Mouse (Mus musculus): ENCODE results near the gene Sin3a.

Sin3a gene

DNA sequence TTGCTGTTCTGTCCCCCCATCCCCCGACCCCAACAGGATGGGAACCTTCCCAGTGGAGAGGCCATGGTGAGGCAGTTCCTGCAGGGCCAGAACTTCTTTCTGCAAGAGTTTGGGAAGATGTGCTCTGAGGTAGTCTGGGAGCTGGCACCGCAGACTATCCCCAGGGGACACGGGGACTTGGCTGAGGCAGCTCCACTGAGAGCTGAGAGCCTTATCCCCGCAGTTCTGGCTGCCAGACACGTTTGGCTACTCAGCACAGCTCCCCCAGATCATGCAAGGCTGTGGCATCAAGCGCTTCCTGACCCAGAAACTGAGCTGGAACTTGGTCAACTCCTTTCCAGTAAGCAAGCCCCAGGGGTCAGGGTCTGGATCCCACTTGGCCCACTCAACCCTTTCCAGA, 65.4 kb downstream of the Sin3a start:
- no peak for DNase-seq (ENCODE audit: extremely low spot score, low read depth, low spot score)

DNA sequence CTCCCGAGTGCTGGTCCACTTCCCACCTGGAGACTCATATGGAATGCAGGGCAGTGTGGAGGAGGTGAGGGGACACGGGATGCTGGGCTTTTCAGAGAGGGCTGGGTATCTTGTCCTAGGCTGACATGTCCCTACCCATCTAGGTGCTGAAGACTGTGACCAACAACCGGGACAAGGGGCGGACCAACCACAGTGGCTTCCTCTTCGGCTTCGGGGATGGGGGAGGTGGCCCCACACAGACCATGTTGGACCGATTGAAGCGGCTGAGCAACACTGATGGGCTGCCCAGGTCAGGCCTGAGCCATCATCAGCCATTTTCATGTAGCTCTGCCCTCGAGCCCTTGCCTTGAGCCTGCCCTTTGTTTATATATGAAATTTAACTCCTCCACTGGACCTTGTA, 65.9 kb downstream of the Sin3a start:
- DNase-seq (ENCODE audit: extremely low spot score, low read depth, low spot score): no peak

DNA sequence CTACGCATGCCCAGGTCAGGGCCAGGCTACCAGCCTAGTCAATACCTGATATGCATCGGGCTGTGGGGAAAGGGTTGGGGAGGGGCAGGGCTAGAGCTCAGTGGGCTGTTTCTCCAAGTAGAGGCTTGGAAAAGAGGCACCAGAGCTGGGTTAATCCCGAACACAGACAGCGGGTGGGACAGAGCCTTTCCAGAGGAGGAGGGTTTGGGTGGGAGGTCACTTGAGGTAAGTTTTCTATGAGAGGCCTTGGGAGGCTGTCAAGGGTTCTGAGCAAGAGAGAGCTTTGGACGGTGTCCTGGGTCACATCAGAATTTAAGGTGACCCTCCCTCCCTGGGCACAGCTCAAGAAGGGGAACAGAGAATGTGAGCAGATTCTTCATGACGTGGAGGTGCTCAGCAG, 66.7 kb downstream of the Sin3a start:
- no peak for DNase-seq (ENCODE audit: extremely low spot score, low read depth, low spot score)

DNA sequence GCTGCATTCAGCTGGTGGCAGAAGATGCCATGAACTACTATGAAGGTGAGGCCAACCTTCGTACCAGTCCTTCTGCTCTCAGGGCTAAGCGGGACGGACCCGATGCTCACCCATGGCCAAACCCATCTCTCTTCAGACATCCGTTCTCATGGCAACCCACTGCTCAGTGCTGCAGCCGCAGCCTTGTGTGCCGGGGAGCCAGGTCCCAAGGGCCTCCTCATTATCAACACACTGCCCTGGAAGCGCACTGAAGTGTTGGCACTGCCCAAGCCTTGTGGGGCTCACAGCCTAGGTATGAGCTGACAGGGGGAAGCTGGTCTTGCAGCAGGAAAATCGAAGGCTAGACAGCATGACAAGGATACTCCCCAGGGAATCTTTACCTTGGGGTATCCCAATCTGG, 67.3 kb downstream of the Sin3a start:
- no peak for DNase-seq (ENCODE audit: extremely low spot score, low read depth, low spot score)

DNA sequence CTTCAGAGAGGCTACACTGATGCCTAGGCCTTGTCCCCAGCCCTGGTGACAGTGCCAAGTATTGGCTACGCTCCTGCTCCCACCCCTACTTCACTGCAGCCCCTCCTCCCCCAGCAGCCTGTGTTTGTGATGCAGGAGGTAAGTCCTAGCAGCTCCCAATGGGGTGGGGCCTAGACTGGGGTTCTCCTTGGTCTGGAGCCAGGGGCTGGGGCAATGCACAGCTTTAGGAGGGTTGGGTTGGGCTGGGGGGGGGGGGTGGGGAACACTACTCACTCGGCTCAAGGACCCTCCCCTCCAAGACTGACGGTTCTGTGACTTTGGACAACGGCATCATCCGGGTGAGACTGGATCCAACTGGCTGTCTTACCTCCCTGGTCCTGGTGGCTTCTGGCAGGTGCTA, 67.7 kb downstream of the Sin3a start:
- no peak for DNase-seq (ENCODE audit: extremely low spot score, low read depth, low spot score)

DNA sequence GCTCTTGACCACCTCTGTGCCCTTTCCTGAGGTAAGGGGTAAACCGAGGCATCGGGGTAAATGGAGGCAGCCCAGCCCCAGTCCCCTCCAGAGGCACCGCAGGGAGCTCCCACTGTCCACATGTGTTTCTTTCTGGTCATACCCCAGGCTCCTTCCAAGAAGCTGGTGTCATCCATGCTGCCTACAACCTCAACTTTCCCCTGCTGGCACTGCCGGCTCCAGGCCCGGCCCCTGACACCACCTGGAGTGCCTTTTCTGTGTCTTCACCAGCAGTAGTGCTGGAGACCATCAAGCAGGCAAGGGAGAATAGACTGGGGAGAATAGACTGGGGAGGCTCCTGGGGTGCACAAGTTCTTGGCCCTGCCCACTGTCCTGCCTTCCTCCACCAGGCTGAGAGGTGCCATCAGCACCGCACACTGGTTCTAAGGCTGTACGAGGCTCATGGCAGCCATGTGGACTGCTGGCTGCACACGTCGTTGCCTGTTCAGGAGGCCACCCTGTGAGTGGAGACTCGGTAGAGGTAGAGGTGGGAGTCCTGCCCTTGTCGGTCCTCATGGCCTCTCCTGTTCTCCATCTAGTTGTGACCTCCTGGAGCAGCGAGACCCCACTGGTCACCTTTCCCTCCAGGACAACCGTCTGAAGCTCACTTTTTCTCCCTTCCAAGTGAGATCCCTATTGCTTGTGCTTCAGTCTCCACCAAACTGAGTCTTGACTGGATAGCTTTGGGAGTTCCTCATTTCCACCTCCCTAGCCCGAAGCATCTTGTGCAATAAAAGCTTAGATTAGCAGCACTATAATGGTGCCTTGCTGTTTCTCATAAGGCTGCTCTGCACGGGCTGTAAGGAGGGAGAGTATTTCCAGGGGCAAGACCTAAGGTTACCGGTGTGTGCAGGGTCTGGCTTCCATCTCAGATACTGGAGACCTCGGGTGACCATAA, 69.8 kb downstream of the Sin3a start:
- DNase-seq (ENCODE audit: extremely low spot score, low read depth, low spot score): no peak

DNA sequence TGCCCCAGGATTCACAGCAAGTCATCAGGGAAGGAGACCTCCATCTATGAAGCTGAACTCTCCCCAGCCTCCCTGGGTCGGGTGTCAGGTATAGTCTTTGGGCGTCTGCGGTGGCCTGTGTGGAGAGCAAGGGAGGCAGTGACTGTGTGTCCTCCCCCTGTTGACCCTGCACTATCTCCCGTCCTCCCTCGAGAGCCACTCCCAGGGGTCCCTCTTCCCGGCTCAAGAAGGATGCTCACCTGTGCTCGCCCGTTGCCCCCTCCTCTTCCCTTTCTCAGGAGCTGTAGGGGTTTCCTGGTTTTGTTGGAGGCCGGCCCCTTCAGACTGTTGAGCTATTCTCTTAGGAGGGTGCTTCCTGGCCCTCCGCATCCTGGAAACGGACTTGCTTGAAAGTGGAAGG, 71.4 kb downstream of the Sin3a start:
- DNase-seq (ENCODE audit: extremely low spot score, low read depth, low spot score): no peak

DNA sequence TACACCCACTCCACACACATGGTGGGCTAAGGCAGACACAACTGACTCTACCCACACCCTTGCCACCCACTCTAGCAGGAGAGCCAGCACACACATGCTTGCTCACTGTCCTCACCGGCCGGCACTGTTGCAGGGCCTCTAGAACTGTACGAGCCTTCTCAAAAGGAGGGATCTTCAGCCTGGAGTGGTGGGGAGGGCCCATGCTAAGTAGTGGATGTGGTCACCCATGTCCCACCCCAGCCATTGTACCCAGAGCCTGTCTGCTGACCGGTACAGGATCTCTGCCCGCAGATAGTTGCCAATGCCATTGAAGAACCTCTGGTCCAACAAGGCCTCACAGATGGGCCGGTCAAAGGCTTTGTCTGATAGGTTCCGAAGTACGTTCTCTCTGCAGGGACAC, 73.0 kb downstream of the Sin3a start:
- no peak for DNase-seq (ENCODE audit: extremely low spot score, low read depth, low spot score)

DNA sequence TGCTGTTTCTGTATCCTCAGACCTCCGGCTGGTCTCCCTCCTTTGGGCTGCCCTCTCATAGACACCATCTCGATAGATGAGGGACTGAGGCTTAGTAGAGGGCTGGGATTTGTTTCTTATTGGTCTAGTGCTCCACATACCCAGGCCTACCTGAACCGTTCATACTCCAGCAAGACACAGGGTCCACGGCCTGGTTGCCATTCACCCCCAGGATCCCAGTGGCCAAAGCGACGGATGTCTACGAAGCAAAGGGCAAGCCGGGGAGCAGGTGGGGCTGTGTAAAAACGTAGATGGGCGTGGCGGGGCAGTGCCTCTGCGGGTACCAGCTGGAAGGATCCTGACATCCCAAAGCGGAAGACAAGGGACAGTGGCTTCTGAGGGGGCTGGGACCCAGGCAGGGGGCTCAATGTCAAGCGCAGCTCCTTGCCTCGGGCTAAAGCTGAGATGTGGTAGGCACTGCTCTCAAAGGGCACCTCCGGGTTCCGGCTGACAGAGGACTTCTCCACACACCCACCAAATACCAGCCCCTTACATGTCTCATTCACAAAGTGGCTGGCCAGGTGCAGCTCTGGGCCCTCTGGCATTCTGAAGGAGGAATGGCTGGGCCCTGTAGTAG, 74.7 kb downstream of the Sin3a start:
- no peak for DNase-seq (ENCODE audit: extremely low spot score, low read depth, low spot score)

DNA sequence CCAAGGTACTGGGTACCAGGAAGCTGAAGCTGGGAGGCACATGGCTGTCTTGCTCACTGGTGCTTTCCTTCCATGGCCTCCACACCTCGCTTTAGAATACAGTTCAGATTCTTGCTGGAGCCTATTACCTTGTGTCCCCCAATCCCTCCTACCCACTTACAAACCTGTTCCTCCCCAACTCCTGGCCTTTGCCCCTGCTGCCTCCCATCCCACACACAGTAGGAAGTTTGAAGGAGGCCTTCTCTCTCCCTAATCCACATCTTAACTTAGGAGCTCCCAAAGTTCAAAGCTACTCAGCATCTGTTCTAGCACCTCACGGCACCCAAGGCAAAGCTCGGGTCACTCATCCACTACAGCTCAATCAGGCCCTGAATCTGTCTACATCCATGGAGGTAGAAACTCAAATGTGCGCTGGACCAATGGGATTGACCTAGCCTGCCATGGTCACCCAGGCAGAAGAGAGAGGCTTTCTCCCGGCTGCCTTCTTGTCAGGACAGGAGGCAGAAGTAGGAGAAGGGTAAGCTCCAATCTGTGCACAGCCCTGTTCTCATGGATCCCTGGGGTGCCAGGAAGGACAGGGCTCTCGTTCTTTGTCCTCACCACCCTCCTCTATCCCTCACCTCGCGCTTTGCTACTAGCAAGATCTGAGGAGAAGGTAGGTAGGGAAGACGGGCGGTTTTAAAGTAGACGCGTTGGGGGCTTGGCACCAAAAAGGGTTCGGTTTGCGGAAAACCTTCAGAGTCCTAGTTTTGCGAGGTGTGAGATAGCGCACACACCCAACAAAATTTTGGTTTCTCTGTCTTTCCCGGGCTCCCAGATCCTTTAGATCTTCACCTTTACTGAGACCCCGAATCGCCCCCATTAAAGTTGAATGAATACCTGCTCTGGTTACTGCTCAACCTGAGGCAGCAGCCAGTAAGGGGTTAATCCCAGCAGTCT, 75.6 kb downstream of the Sin3a start:
- DNase-seq (ENCODE audit: extremely low spot score, low read depth, low spot score): no peak

DNA sequence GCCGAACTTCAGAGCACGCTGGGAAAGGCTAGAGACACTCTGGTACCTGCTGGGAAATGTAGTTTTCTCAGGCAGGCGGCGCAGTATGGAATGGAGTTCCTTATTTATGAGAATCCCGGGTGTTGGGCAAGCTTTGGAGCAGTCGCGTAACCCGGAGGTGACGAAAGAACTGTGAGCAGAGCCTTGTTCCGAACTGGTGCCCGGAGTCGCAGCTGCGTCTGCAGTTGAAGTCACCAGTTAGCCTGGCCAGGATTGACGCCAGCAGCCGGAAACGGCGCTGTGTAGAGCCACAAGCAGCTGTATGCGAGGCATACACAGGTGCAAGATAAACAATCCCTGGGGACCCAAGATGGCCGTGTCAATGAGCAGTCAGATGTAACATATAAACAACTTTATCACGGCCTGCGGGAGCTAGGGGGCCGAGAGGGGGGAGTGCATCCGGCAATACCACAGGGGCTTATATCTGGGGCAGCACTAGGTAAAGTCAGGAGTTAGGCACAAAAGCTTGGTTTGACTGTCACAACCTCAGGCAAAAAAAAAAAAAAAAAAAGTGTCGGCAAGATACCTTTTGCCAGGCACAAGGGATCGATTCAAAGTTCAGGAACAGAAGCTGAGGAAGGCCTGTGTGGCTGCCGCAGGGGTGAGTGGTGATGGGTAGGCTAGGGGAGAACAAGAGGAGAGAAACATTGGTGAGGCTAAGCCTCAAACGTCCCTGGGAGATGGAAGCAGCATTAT, 76.5 kb downstream of the Sin3a start, which contains the start of gene Neil1:
Gene Neil1 (minus strand): TSS at position 162 of the 735 bp plus-strand sequence.
- DNase-seq (ENCODE audit: extremely low spot score, low read depth, low spot score): peak; percentile 80

DNA sequence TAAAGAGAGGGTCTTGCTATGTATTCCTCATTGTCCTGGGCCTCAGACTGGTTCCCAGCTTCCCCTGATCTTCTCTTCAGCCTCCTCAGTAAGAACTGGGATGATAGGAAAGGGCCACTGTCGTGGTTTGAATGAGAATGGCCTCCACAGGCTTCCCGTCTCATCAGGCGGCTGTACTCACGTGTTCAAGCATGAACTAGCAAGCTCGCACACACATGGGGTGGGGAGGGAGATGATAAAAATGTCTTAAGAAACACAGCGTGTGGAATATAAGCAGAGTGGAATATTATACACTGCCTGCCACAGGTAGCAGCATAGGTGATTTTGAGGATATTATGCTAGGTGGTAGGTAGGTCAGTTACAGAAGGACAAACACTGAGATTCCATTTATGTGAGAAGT, 77.2 kb downstream of the Sin3a start:
- DNase-seq (ENCODE audit: extremely low spot score, low read depth, low spot score): no peak

DNA sequence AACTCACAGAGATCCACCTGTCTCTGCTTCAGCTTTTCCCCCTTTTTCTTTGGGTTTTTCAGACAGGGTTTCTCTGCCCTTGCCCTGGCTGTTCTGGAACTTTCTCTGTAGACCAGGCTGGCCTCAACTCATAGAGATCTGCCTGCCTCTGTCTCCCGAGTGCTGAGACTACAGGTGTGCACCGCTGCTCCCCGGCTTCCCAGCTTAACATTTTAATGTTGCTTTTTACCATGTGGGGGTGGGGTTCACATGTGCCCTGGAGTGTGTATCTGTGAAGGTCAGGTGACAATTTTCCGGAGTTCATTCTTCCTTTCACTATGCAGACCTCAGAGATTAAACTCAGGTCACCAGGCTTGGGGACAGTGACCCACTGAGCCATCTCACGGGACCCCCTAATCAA, 78.4 kb downstream of the Sin3a start:
- DNase-seq (ENCODE audit: extremely low spot score, low read depth, low spot score): no peak

DNA sequence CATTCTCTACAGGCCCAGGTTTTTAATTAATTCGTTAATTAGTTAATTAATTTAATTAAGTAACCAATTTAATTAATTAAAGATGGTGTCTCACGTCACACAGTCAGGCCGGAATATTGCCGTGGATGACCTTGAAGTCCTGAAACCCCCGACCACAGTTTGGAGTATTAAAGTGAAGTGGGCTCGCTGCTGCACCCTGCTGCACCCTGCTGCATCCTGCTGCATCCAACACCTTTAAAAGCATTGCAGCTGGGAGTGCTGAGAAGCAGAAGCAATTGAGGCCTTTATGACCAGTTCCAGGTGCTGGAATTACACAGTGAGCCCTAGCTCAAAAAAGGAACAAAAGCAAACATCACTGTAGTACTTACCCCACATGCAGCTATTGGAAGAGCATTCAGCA, 80.5 kb downstream of the Sin3a start:
- no peak for DNase-seq (ENCODE audit: extremely low spot score, low read depth, low spot score)

DNA sequence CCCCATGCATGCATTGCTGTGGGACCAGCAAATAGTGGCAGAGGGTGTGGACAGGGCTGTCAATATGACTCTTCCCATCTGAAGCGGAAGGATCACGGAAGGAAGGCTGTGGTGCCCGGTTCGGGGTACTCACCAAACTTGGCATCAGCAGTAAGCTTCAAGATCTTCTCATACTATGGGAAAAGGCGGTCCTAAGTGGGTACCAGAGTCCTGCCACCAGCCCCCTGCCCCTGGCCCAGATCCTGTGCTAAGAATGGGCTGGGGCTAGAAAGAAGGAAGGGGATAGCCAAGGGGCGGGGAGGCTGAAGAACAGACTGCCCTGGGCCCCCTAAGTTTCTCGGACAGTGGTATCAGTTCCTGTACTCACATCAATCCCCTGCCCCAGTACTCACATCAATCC, 84.5 kb downstream of the Sin3a start:
- no peak for DNase-seq (ENCODE audit: extremely low spot score, low read depth, low spot score)

DNA sequence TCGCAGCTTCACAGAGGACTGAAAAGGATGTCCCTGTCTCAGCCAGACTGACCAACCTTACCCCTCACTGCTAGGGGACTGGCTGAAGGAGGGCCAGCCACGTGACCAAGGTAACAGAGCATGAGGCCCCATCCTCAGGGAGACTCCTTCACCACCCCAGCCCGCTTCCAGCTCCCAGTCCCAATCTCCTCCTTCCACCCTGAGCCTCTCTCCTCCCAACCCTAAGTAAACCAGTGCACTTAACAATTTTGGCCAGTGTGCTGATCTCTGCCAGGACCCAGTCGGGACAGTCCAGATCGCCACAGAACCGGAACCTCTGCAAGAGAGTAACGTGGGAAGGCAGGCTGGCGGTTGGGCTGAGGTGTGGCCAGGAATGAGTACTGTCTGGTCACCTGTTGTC, 85.0 kb downstream of the Sin3a start:
- no peak for DNase-seq (ENCODE audit: extremely low spot score, low read depth, low spot score)

DNA sequence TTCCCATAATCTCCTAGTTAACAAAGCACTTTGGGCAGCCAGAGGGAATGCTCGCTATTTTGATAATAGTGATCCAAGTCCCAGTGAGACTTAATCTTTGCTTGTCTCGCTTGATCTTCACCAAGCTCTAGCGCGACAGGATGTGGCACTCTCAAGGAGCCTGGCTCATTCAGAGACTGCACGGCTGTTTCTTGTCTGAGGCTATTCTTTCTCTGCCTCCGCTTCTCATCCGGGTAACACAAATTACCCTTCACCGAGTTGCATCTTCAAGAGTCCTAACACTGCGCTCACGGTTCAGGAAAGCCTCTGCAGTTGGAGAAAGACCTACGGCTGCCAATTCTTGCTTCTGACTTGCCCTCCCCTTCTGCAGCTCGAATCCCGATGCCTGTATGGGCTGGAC, 85.7 kb downstream of the Sin3a start:
- DNase-seq (ENCODE audit: extremely low spot score, low read depth, low spot score): no peak

DNA sequence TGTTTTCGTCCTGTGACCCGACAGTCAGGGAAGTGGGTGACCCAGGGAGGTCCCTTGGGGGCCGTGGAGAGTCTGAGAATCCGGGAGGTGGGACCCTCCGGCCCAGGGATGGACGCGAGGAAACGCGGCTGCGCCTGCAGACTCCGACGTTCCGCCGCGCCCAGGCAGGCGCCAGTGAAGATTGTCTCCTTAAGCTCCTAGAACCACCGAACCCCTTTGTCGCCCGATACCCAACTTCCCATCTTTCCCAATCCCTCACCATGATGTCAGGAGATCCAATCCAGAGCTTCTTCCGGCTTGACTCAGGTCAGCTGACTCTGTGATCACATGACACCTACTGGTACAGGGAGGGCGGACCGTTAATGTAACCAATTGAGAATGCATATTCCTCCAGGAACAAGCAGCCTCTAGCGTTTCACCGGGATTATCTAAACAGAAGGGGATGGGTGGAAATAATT, 86.2 kb downstream of the Sin3a start, which contains the start of gene Commd4:
Gene Commd4 (minus strand): TSS at position 319 of the 458 bp plus-strand sequence.
- DNase-seq (ENCODE audit: extremely low spot score, low read depth, low spot score): peak; percentile 93

DNA sequence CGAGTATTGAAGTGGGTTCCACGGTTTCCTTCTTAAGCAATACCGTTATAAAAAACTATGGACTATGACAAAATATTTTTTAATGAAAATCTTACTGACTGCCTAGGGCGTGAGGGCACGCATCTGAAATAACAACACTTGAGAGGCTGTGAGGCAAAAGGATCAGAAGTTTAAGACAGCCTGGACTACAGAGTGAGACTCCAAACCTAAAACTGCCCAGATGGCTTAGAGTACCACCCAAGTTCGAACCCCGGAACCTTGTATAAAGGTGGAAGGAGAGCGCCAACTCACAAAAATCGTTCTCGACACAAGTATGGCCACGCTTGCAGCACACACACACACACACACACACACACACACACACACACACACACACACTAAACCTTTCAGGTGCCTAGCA, 86.7 kb downstream of the Sin3a start:
- DNase-seq (ENCODE audit: extremely low spot score, low read depth, low spot score): no peak

DNA sequence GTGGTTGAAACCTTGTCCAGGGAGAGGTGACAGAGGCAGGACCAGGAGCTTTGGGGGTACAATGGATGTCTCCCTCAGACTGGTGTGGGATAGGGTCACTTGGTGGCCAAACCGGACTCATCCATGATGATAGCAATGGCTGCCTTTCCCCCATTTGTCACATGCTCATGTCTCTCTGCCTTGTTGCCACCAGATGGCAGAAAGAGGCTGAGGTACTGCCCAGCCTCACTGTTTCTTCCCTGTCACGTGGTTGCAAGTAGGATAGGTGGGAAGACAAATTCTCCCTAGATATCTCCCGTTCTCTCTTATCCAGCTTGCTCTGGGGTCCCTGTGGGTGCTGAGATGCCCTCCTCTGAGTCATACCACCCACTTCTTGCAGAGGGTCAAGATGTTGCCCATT, 90.7 kb downstream of the Sin3a start:
- no peak for DNase-seq (ENCODE audit: extremely low spot score, low read depth, low spot score)

DNA sequence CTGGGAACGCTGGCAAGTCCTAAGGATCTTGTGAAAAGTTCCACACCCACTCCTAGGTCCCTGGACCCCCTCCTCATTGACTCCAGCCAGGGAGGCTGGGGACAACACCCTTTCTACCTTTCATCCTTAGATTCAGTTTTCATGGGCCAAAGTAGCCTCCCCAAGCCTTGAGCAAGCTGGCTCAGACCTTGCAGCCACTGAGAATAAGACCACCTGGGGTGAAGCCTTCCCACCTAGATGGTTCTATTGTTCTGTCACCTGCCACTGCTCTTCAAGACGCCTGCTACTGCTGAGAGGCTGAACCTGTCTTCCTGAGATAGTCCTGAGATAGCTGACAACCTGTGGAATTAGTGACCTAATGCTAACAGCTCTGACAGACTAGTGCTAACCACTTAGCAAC, 91.3 kb downstream of the Sin3a start:
- no peak for DNase-seq (ENCODE audit: extremely low spot score, low read depth, low spot score)
